Mouse (Mus musculus) retina, postnatal 7 days (tissue): Measurements from ENCODE around the gene 3110001I22Rik.
"Not testable (repeated sequence)": the region's sequence is repeated elsewhere in the genome, so short reads cannot be mapped to it uniquely, and the experiment has no call there.

Experiments used
- DNase-seq: peaks from one replicate; pipeline ENCODE4 v3.0.0-alpha.2; 2012; ENCODE audit warnings: low read depth, low spot score

Gene 3110001I22Rik

DNA sequence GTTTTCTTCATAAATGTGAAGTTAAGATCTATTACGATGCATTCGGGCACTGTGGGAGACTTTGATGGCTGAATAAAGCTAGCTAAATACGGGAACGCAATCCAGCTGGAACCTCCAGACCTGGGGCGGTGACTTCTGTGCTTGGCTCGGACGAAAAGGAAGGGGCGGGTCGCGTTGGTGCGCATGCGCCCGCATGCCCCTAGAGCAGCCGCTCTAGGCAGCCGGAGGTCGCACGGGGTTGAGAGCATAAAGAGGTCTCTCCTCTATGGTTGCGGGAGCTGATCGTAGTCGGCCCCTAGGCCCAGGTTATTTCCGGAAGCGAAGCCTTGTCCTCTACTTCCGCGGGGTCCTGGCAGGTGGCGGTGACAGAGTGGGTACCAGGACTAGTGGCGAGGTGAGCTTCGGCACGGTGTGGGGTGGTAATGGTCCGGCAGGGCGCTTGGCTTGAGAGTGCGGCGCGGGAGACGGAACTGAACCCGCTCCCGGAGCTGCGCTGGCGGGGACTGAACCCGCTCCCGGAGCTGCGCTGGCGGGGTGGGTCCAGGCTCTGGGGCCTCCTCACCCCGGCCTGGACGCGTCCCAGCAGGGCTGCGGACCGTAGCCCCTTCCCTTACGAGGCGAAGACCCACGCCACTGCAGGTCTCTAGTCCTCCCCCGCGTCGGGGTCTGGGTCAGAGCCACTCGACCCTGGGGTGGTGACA, at the start of gene 3110001I22Rik, which contains the start of gene Bfar:
Gene 3110001I22Rik, plus strand, starts transcription at position 245 of the 701 bp plus-strand sequence.
Gene Bfar, plus strand, starts transcription at position 174 of the 701 bp plus-strand sequence.
- DNase-seq, result peak; percentile 88

GRCm38 (mm10) chr16:13628345-13628744, 43.4 kb upstream of the 3110001I22Rik start:
- peak; percentile 27 for DNase-seq

GRCm38 (mm10) chr16:13638198-13638597, 33.5 kb upstream of the 3110001I22Rik start:
- not testable (repeated sequence) for DNase-seq

DNA sequence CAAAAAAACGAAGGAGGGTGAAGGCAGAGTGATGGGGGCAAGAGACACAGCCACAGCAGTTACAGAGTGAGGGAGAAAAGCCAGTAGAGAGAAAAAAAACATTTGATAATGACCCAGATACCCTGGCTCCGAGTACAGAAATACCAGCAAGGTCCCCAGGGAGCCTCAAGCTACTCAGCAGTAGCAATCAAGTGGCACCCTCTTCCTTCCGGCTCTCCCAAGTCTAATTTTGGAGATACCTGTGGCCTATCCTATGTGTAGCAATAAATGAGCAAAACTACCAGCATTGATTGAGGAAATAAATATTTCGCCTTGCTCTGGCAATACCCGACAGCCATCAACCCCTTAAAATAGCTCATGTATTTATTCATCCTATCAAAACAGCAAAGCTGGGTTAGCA, 32.2 kb upstream of the 3110001I22Rik start:
- DNase-seq, result no peak

DNA sequence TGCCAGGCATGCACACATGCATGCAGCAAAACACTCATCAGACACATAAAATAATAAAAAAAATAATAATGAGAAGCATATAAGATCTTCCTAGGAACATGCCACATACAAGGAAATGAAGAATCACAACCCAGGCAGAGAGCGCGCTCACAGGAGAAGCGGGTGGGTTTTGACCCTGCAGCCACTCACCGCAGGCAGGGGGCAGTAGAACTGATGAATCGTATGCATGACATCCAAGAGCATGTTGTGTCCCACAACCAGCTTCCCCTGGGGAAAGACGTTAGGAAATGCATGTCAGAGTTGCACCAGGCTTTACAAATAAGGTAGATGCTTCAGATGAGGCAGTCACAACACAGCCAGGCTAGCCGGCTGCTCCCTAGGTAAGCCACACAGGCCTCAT, 31.7 kb upstream of the 3110001I22Rik start:
- no peak for DNase-seq

DNA sequence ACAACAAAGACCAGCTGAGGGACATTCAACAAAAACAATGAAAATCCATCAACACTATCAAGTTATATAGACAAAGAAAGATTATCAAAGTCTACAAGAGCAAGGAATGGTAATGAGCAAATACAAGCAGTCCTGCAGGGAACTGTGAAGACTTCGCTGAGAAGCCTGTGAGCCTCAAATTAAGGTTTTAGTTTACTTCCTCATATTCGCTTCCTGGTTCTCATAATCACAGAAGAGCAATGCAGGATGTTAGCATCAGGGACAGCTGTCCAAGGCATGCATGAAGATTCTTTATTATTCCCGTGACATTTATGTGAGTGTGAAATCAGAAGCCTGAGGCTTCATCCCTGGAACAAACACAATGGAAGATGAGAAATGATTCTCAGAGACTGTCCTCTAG, 27.3 kb upstream of the 3110001I22Rik start:
- no peak for DNase-seq

GRCm38 (mm10) chr16:13645930-13646329, 25.8 kb upstream of the 3110001I22Rik start:
- DNase-seq, result no peak

DNA sequence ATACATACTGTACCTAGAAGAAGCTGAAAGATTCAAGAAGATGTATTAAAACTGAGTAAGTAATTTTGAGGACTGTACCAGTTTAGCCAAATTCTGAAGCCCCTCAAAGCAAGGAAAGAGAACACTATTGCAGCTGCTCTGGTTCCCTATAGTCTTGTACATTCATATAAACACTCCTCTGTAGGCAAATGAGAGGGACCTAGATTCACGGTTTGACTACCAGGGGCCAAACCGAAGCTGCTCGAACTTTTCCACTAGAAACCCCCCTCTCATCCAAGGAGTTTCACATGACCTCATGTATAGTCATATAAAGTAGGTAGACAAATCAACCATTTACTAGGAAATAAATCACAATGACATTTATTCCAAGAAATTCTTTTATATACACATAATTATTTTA, 12.8 kb upstream of the 3110001I22Rik start:
- DNase-seq, result no peak

GRCm38 (mm10) chr16:13660736-13661135, 11.0 kb upstream of the 3110001I22Rik start:
- DNase-seq, result no peak

DNA sequence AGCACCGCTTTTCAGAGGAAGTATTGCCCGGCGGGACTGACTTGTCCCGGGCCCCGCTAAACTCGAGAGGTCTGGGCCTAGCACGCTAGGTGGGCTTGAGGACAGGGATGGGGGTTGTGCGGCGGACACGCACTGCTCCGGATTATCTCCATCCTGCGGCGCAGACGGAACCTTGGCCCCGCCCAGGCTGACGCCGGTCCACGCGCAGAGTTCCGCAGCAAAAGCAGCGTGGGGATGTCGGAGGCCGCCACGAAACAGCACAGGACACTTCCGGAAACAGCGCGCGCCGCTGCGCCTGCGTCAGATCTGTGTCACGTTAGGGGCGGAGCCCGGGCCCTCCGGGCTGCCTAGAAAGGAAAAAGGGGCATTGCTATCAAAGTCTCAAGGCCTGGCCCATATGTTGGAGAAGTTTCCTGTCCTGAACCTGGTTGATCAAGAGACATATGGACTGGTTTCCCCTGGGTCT, 3.8 kb upstream of the 3110001I22Rik start, which contains the start of gene Parn:
Gene Parn, minus strand, starts transcription at position 293 of the 466 bp plus-strand sequence.
- peak; percentile 84 for DNase-seq

- no peak for DNase-seq
Observed at GRCm38 (mm10) chr16:13668402-13669108, 3.2 kb upstream of the 3110001I22Rik start.

- no peak for DNase-seq
Observed at GRCm38 (mm10) chr16:13669282-13669681, 2.4 kb upstream of the 3110001I22Rik start.

DNA sequence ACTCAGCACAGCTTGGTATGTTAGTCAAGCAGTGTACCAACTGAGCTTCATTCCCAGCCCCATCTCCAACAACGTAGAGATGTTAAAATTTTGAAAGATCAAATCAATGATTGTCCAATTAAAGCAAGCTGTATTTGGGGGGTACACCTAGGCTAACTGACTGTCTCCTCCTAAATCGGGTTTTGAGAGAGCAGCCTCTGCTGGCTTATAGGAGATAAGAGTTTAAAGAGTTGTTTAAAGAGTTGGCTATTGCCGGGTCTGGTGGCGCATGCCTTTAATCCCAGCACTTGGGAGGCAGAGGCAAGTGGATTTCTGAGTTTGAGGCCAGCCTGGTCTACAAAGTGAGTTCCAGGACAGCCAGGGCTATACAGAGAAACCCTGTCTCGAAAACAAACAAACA, 833 bp upstream of the 3110001I22Rik start:
- DNase-seq, result not testable (repeated sequence)

DNA sequence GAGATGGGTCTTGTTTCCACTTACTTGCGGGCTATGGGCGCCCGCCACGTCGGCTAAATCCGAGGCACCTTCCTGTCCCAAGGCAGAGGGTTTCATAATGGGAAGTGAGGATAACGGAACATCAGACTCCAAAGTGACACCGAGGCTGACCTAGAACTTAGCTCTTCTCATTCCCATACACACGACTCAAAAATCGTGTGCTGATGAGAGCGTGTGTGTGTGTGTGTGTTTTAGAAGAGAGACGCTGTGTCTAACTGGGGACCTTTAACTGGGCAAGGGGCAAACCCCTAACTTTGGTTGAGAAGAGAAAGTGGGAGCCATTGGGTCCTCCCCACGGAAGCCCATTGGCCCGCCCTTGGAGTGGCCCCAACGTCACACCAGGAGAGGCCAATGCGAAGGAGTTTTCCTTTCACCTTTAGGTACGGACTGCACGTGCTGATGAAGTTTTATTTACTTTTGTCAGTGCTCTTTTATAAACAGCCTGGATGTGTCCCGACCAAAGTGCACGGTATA, 713 bp downstream of the 3110001I22Rik start:
- peak; percentile 19 for DNase-seq

GRCm38 (mm10) chr16:13673114-13673513, 1.4 kb downstream of the 3110001I22Rik start:
- DNase-seq, result no peak

GRCm38 (mm10) chr16:13674511-13674910, 2.8 kb downstream of the 3110001I22Rik start:
- no peak for DNase-seq

GRCm38 (mm10) chr16:13678601-13679319, 7.0 kb downstream of the 3110001I22Rik start:
- no peak for DNase-seq

DNA sequence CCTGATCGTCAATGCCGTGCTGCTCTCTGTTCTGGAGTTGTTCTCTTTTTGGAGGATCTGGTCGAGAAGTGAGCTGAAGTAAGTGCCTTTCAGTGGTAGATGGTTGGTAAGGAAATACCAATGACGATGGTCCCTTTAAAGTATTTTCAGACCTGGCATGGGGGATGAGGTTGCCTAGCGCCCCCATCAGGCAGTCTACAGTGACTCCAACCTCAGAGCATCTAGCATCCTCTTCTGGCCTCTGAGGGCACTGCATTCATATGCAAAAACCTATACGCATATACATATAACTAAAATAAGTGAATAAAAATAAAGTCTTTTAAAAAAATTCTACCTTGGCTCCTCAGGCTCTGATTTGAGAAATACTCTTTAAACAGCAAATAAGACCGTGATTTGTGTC, 27.3 kb downstream of the 3110001I22Rik start:
- DNase-seq, result no peak

GRCm38 (mm10) chr16:13702184-13702583, 30.5 kb downstream of the 3110001I22Rik start:
- DNase-seq, result no peak

DNA sequence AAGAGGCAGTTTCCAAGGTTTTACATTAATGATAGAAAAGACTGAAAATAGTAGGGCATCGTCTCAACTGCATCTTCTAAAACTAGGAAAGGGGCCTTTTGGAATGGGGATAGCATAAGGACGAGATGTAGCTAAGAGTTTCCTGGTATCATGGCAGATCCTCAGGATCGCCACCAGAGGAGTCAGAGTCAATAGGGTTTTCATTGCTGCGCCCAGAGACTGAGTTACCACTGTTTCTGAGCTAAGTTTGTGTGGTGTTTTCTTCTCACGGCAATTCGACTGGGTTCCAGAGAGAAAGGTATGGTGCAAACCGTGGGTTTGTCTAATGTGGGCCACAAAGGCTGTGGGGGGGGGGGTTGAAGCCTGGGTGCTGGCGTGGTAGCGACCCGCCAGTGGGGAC, 32.9 kb downstream of the 3110001I22Rik start:
- DNase-seq, result no peak

GRCm38 (mm10) chr16:13714910-13715309, 43.2 kb downstream of the 3110001I22Rik start:
- DNase-seq, result no peak
